Mouse (Mus musculus): Measurements from ENCODE around the gene Tmcc3. TPM values are rescaled to one million over a fixed set of nuclear protein-coding genes. Genes with fewer than 3 reads are reported as not detected.
A peak's percentile ranks its signal among the peaks of the same experiment; 100 is the strongest.

The Tmcc3 gene
- polyA plus RNA-seq, 1 experiment from 2014 or later, result 20.8 TPM

GRCm38 (mm10) chr10:94376941-94377340 is 65.2 kb downstream of the Tmcc3 start:
- DNase-seq (ENCODE audit: low spot score) (no peak), ATAC-seq (ENCODE audit: low FRiP score, low TSS enrichment) (no peak)
- Histone ChIP-seq H3K4me1 (replicated peaks; ENCODE audit: control insufficient read depth, insufficient read depth) (no peaks in the 10 kb centered on the region), H3K4me3 (ENCODE audit: low read depth, low read length) (no peak overlapping the region), H3K27ac (replicated peaks) (no peak overlapping the region), H3K36me3 (ENCODE audit: control insufficient read depth, insufficient read depth, low read length) (no peaks in the 10 kb centered on the region), H3K27me3 (ENCODE audit: control insufficient read depth, insufficient read depth, low read length) (no peaks in the 10 kb centered on the region), H3K9me3 (ENCODE audit: control insufficient read depth, low read length) (no peaks in the 10 kb centered on the region), H3K4me2 (replicated peaks; ENCODE audit: low read depth) (no peak overlapping the region), H3K9ac (ENCODE audit: low read length) (no peak overlapping the region)
- TF ChIP-seq CTCF (IDR thresholded peaks at IDR 0.05; ENCODE audit: low read depth) (no peak), EP300 (optimal IDR thresholded peaks at IDR 0.05) (no peak)
- WGBS, result 60% methylated on average over 4 of the region's 4 CpGs

- 78% methylated on average over 10 of the region's 10 CpGs for WGBS
- Histone ChIP-seq H3K4me2 (replicated peaks; ENCODE audit: low read depth) (peak overlapping the region; percentile 27), H3K27ac (replicated peaks) (no peak overlapping the region), H3K9me3 (ENCODE audit: control insufficient read depth, low read length) (no peaks in the 10 kb centered on the region), H3K4me3 (ENCODE audit: low read depth, low read length) (no peak overlapping the region), H3K4me1 (replicated peaks; ENCODE audit: control insufficient read depth, insufficient read depth) (no peaks in the 10 kb centered on the region), H3K36me3 (ENCODE audit: control insufficient read depth, insufficient read depth, low read length) (no peaks in the 10 kb centered on the region), H3K9ac (ENCODE audit: low read length) (no peak overlapping the region), H3K27me3 (ENCODE audit: control insufficient read depth, insufficient read depth, low read length) (no peaks in the 10 kb centered on the region)
- ATAC-seq (ENCODE audit: low FRiP score, low TSS enrichment) (no peak), DNase-seq (ENCODE audit: low spot score) (no peak)
- no peak for TF ChIP-seq EP300 (optimal IDR thresholded peaks at IDR 0.05)
- TF ChIP-seq CTCF (IDR thresholded peaks at IDR 0.05; ENCODE audit: low read depth), result no peak
Measured at GRCm38 (mm10) chr10:94377844-94378243, 66.1 kb downstream of the Tmcc3 start.

GRCm38 (mm10) chr10:94378383-94378782 is 66.6 kb downstream of the Tmcc3 start:
- Histone ChIP-seq H3K27me3 (ENCODE audit: control insufficient read depth, insufficient read depth, low read length) (no peaks in the 10 kb centered on the region), H3K4me3 (ENCODE audit: low read depth, low read length) (no peak overlapping the region), H3K9me3 (ENCODE audit: control insufficient read depth, low read length) (no peaks in the 10 kb centered on the region), H3K4me1 (replicated peaks; ENCODE audit: control insufficient read depth, insufficient read depth) (no peaks in the 10 kb centered on the region), H3K4me2 (replicated peaks; ENCODE audit: low read depth) (peak overlapping the region; percentile 27), H3K9ac (ENCODE audit: low read length) (no peak overlapping the region), H3K36me3 (ENCODE audit: control insufficient read depth, insufficient read depth, low read length) (no peaks in the 10 kb centered on the region), H3K27ac (replicated peaks) (no peak overlapping the region)
- WGBS, result 28% methylated on average over 13 of the region's 13 CpGs
- TF ChIP-seq EP300 (optimal IDR thresholded peaks at IDR 0.05) (no peak), CTCF (IDR thresholded peaks at IDR 0.05; ENCODE audit: low read depth) (peak; percentile 60)
- DNase-seq (ENCODE audit: low spot score) (peak; percentile 49), ATAC-seq (ENCODE audit: low FRiP score, low TSS enrichment) (peak; percentile 63; the same call in 1 of the 2 replicates)

- Histone ChIP-seq H3K9me3 (ENCODE audit: control insufficient read depth, low read length) (no peaks in the 10 kb centered on the region), H3K9ac (ENCODE audit: low read length) (no peak overlapping the region), H3K27me3 (ENCODE audit: control insufficient read depth, insufficient read depth, low read length) (no peaks in the 10 kb centered on the region), H3K4me1 (replicated peaks; ENCODE audit: control insufficient read depth, insufficient read depth) (no peaks in the 10 kb centered on the region), H3K27ac (replicated peaks) (no peak overlapping the region), H3K36me3 (ENCODE audit: control insufficient read depth, insufficient read depth, low read length) (no peaks in the 10 kb centered on the region), H3K4me3 (ENCODE audit: low read depth, low read length) (no peak overlapping the region), H3K4me2 (replicated peaks; ENCODE audit: low read depth) (no peak overlapping the region)
- TF ChIP-seq EP300 (optimal IDR thresholded peaks at IDR 0.05) (no peak), CTCF (IDR thresholded peaks at IDR 0.05; ENCODE audit: low read depth) (peak; percentile 49)
- 94% methylated on average over 2 of the region's 2 CpGs for WGBS
- no peak for ATAC-seq (ENCODE audit: low FRiP score, low TSS enrichment)
- DNase-seq (ENCODE audit: low spot score), result no peak
Measured at GRCm38 (mm10) chr10:94380082-94380481, 68.3 kb downstream of the Tmcc3 start.

GRCm38 (mm10) chr10:94380662-94381392 is 69.1 kb downstream of the Tmcc3 start:
- Histone ChIP-seq H3K9ac (ENCODE audit: low read length) (no peak overlapping the region), H3K4me2 (replicated peaks; ENCODE audit: low read depth) (no peak overlapping the region), H3K4me3 (ENCODE audit: low read depth, low read length) (no peak overlapping the region), H3K36me3 (ENCODE audit: control insufficient read depth, insufficient read depth, low read length) (no peaks in the 10 kb centered on the region), H3K9me3 (ENCODE audit: control insufficient read depth, low read length) (no peaks in the 10 kb centered on the region), H3K4me1 (replicated peaks; ENCODE audit: control insufficient read depth, insufficient read depth) (no peaks in the 10 kb centered on the region), H3K27me3 (ENCODE audit: control insufficient read depth, insufficient read depth, low read length) (no peaks in the 10 kb centered on the region), H3K27ac (replicated peaks) (no peak overlapping the region)
- TF ChIP-seq CTCF (IDR thresholded peaks at IDR 0.05; ENCODE audit: low read depth), result no peak
- no peak for TF ChIP-seq EP300 (optimal IDR thresholded peaks at IDR 0.05)
- 50% methylated on average over 9 of the region's 9 CpGs for whole genome bisulfite sequencing
- ATAC-seq (ENCODE audit: low FRiP score, low TSS enrichment) (0 out of 2 replicates have a peak, but pooled peaks have one; percentile 18), DNase-seq (ENCODE audit: low spot score) (no peak)

GRCm38 (mm10) chr10:94381393-94381740 is 69.6 kb downstream of the Tmcc3 start:
- no peak overlapping the region for H3K9ac ChIP-seq (ENCODE audit: low read length)
- WGBS, result 84% methylated on average over 4 of the region's 4 CpGs
- H3K4me1 ChIP-seq (replicated peaks; ENCODE audit: control insufficient read depth, insufficient read depth), result no peaks in the 10 kb centered on the region
- H3K4me2 ChIP-seq (replicated peaks; ENCODE audit: low read depth), result no peak overlapping the region
- H3K36me3 ChIP-seq (ENCODE audit: control insufficient read depth, insufficient read depth, low read length), result no peaks in the 10 kb centered on the region
- no peak for DNase-seq (ENCODE audit: low spot score)
- no peak overlapping the region for H3K27ac ChIP-seq (replicated peaks)
- H3K27me3 ChIP-seq (ENCODE audit: control insufficient read depth, insufficient read depth, low read length), result no peaks in the 10 kb centered on the region
- TF ChIP-seq CTCF (IDR thresholded peaks at IDR 0.05; ENCODE audit: low read depth) (no peak), EP300 (optimal IDR thresholded peaks at IDR 0.05) (no peak)
- H3K4me3 ChIP-seq (ENCODE audit: low read depth, low read length), result no peak overlapping the region
- no peak for ATAC-seq (ENCODE audit: low FRiP score, low TSS enrichment)
- no peaks in the 10 kb centered on the region for H3K9me3 ChIP-seq (ENCODE audit: control insufficient read depth, low read length)

Measured in stomach, postnatal 0 days (tissue).